Mouse (Mus musculus) brain, embryonic 14.5 days (tissue): ENCODE measurements around the gene Sec31b. TPM values are rescaled to one million over a fixed set of nuclear protein-coding genes. Genes with fewer than 3 reads are reported as not detected.

ENCODE experiments used
- DNase-seq: peaks from one replicate; pipeline ENCODE4 v3.0.0-alpha.2; 2011; ENCODE audit warnings: low read depth
- CTCF ChIP-seq: fragments of 200-500 bp; IDR thresholded peaks from 2 replicates; pipeline ENCODE4 v1.5.1; 2012; ENCODE audit warnings: inconsistent platforms, mild to moderate bottlenecking, moderate library complexity, borderline replicate concordance; ENCODE audit not compliant: insufficient read depth, insufficient read length; ENCODE audit errors: extremely low read depth
- POLR2A ChIP-seq: fragments of 200-500 bp; IDR thresholded peaks from 2 replicates; pipeline ENCODE4 v1.6.1; 2012; ENCODE audit warnings: mild to moderate bottlenecking, inconsistent platforms, borderline replicate concordance; ENCODE audit not compliant: poor library complexity, insufficient read depth, insufficient read length, severe bottlenecking; ENCODE audit errors: extremely low read depth
- polyA plus RNA-seq: library from polyadenylated mRNA; depleted of rRNA; stranded (reverse); fragments of >200 nt; gene quantifications from 2 replicates; pipeline ENCODE4 v1.2.3, GENCODE M21; 2012

Gene Sec31b
- polyA plus RNA-seq, 1 experiment, result 0.42 TPM

- TF ChIP-seq CTCF (peak; percentile 19; the same call in 1 of the 2 replicates), POLR2A (no peak)
- no peak for DNase-seq
These were observed 26.5 kb downstream of the Sec31b start for GRCm38 (mm10) chr19:44519152-44519551.

- TF ChIP-seq CTCF (peak; percentile 42; the same call in 1 of the 2 replicates), POLR2A (no peak)
- DNase-seq, result peak; percentile 61
These were observed 27.5 kb downstream of the Sec31b start for GRCm38 (mm10) chr19:44517996-44518768.

GRCm38 (mm10) chr19:44515769-44516168, 29.9 kb downstream of the Sec31b start:
- no peak for DNase-seq
- no peak for TF ChIP-seq POLR2A
- no peak for TF ChIP-seq CTCF

GRCm38 (mm10) chr19:44514521-44515451, 30.9 kb downstream of the Sec31b start:
- peak; percentile 96 for DNase-seq
- TF ChIP-seq POLR2A (no peak), CTCF (peak; percentile 44; the same call in 1 of the 2 replicates)

GRCm38 (mm10) chr19:44513921-44514482, 31.7 kb downstream of the Sec31b start:
- TF ChIP-seq POLR2A, result no peak
- no peak for TF ChIP-seq CTCF
- DNase-seq, result no peak

GRCm38 (mm10) chr19:44513054-44513833, 32.4 kb downstream of the Sec31b start:
- TF ChIP-seq POLR2A (no peak), CTCF (no peak)
- peak; percentile 54 for DNase-seq

- DNase-seq, result no peak
- TF ChIP-seq CTCF (no peak), POLR2A (no peak)
These were observed 33.1 kb downstream of the Sec31b start for GRCm38 (mm10) chr19:44512601-44513000.

- DNase-seq, result peak; percentile 72
- TF ChIP-seq CTCF (no peak), POLR2A (no peak)
These were observed 34.0 kb downstream of the Sec31b start for GRCm38 (mm10) chr19:44511451-44512231.

- DNase-seq, result no peak
- TF ChIP-seq CTCF, result no peak
- no peak for TF ChIP-seq POLR2A
These were observed 35.0 kb downstream of the Sec31b start for GRCm38 (mm10) chr19:44510534-44511175.
